Mouse (Mus musculus): ENCODE data around the gene En1. TPM values are rescaled to one million over a fixed set of nuclear protein-coding genes. Genes with fewer than 3 reads are reported as not detected.

En1 gene
- polyA plus RNA-seq, 1 experiment = not detected

- Histone ChIP-seq H3K4me3 (replicated peaks) (no peak overlapping the region), H3K36me3 (replicated peaks; ENCODE audit: low read length) (no peaks in the 10 kb centered on the region), H3K4me1 (peaks cover 10% of the 10 kb centered on the region; the same call in 1 of the 2 replicates), H3K9me3 (0 out of 2 replicates have a peak, but pooled peaks cover 2% of the 10 kb centered on the region), H3K27me3 (replicated peaks) (peaks cover 73% of the 10 kb centered on the region)
- TF ChIP-seq FLI1 (IDR thresholded peaks at IDR 0.05; ENCODE audit: low read length) (no peak), GATA1 (IDR thresholded peaks at IDR 0.05; ENCODE audit: borderline replicate concordance, low read length) (no peak)
These were observed 13.7 kb downstream of the En1 start for GRCm38 (mm10) chr1:120615927-120616326.

- Histone ChIP-seq H3K36me3 (replicated peaks; ENCODE audit: low read length) (no peaks in the 10 kb centered on the region), H3K4me1 (no peaks in the 10 kb centered on the region), H3K9me3 (no peaks in the 10 kb centered on the region), H3K4me3 (replicated peaks) (no peak overlapping the region), H3K27me3 (replicated peaks) (peaks cover 27% of the 10 kb centered on the region)
- no peak for TF ChIP-seq GATA1 (IDR thresholded peaks at IDR 0.05; ENCODE audit: borderline replicate concordance, low read length)
- TF ChIP-seq FLI1 (IDR thresholded peaks at IDR 0.05; ENCODE audit: low read length) = no peak
These were observed 19.2 kb downstream of the En1 start for GRCm38 (mm10) chr1:120621383-120621782.

- Histone ChIP-seq H3K4me3 (replicated peaks) (no peak overlapping the region), H3K9me3 (no peaks in the 10 kb centered on the region), H3K27me3 (replicated peaks) (peaks cover 8% of the 10 kb centered on the region), H3K36me3 (replicated peaks; ENCODE audit: low read length) (no peaks in the 10 kb centered on the region), H3K4me1 (no peaks in the 10 kb centered on the region)
- TF ChIP-seq FLI1 (IDR thresholded peaks at IDR 0.05; ENCODE audit: low read length) (no peak), GATA1 (IDR thresholded peaks at IDR 0.05; ENCODE audit: borderline replicate concordance, low read length) (no peak)
These were observed 24.9 kb downstream of the En1 start for GRCm38 (mm10) chr1:120626930-120627621.

- TF ChIP-seq FLI1 (IDR thresholded peaks at IDR 0.05; ENCODE audit: low read length) = no peak
- no peak for TF ChIP-seq GATA1 (IDR thresholded peaks at IDR 0.05; ENCODE audit: borderline replicate concordance, low read length)
- Histone ChIP-seq H3K4me3 (replicated peaks) (no peak overlapping the region), H3K9me3 (no peaks in the 10 kb centered on the region), H3K27me3 (replicated peaks) (peaks cover 5% of the 10 kb centered on the region), H3K4me1 (no peaks in the 10 kb centered on the region), H3K36me3 (replicated peaks; ENCODE audit: low read length) (no peaks in the 10 kb centered on the region)
These were observed 25.4 kb downstream of the En1 start for GRCm38 (mm10) chr1:120627622-120628001.

- peaks cover 3% of the 10 kb centered on the region for H3K27me3 ChIP-seq (replicated peaks)
- TF ChIP-seq FLI1 (IDR thresholded peaks at IDR 0.05; ENCODE audit: low read length) = no peak
- no peak for TF ChIP-seq GATA1 (IDR thresholded peaks at IDR 0.05; ENCODE audit: borderline replicate concordance, low read length)
- no peaks in the 10 kb centered on the region for H3K36me3 ChIP-seq (replicated peaks; ENCODE audit: low read length)
- H3K4me1 ChIP-seq = no peaks in the 10 kb centered on the region
- H3K9me3 ChIP-seq = no peaks in the 10 kb centered on the region
- H3K4me3 ChIP-seq (replicated peaks) = no peak overlapping the region
These were observed 26.6 kb downstream of the En1 start for GRCm38 (mm10) chr1:120628821-120629220.

- no peak for TF ChIP-seq GATA1 (IDR thresholded peaks at IDR 0.05; ENCODE audit: borderline replicate concordance, low read length)
- TF ChIP-seq FLI1 (IDR thresholded peaks at IDR 0.05; ENCODE audit: low read length) = no peak
- no peaks in the 10 kb centered on the region for H3K27me3 ChIP-seq (replicated peaks)
- no peaks in the 10 kb centered on the region for H3K4me1 ChIP-seq
- H3K4me3 ChIP-seq (replicated peaks) = no peak overlapping the region
- H3K36me3 ChIP-seq (replicated peaks; ENCODE audit: low read length) = no peaks in the 10 kb centered on the region
- no peaks in the 10 kb centered on the region for H3K9me3 ChIP-seq
These were observed 41.2 kb downstream of the En1 start for GRCm38 (mm10) chr1:120643380-120643779.

GRCm38 (mm10) chr1:120643848-120644711, 41.9 kb downstream of the En1 start:
- TF ChIP-seq FLI1 (IDR thresholded peaks at IDR 0.05; ENCODE audit: low read length) (no peak), GATA1 (IDR thresholded peaks at IDR 0.05; ENCODE audit: borderline replicate concordance, low read length) (no peak)
- no peaks in the 10 kb centered on the region for H3K4me1 ChIP-seq
- H3K4me3 ChIP-seq (replicated peaks) = no peak overlapping the region
- no peaks in the 10 kb centered on the region for H3K9me3 ChIP-seq
- H3K27me3 ChIP-seq (replicated peaks) = no peaks in the 10 kb centered on the region
- no peaks in the 10 kb centered on the region for H3K36me3 ChIP-seq (replicated peaks; ENCODE audit: low read length)

- H3K27me3 ChIP-seq (replicated peaks) = no peaks in the 10 kb centered on the region
- TF ChIP-seq FLI1 (IDR thresholded peaks at IDR 0.05; ENCODE audit: low read length) (no peak), GATA1 (IDR thresholded peaks at IDR 0.05; ENCODE audit: borderline replicate concordance, low read length) (no peak)
- H3K36me3 ChIP-seq (replicated peaks; ENCODE audit: low read length) = no peaks in the 10 kb centered on the region
- no peaks in the 10 kb centered on the region for H3K9me3 ChIP-seq
- H3K4me1 ChIP-seq = no peaks in the 10 kb centered on the region
- H3K4me3 ChIP-seq (replicated peaks) = no peak overlapping the region
These were observed 42.5 kb downstream of the En1 start for GRCm38 (mm10) chr1:120644755-120645154.

GRCm38 (mm10) chr1:120650068-120650467, 47.9 kb downstream of the En1 start:
- H3K9me3 ChIP-seq = no peaks in the 10 kb centered on the region
- H3K4me3 ChIP-seq (replicated peaks) = no peak overlapping the region
- H3K27me3 ChIP-seq (replicated peaks) = no peaks in the 10 kb centered on the region
- H3K4me1 ChIP-seq = no peaks in the 10 kb centered on the region
- no peaks in the 10 kb centered on the region for H3K36me3 ChIP-seq (replicated peaks; ENCODE audit: low read length)
- TF ChIP-seq FLI1 (IDR thresholded peaks at IDR 0.05; ENCODE audit: low read length) (no peak), GATA1 (IDR thresholded peaks at IDR 0.05; ENCODE audit: borderline replicate concordance, low read length) (no peak)

- TF ChIP-seq FLI1 (IDR thresholded peaks at IDR 0.05; ENCODE audit: low read length) (no peak), GATA1 (IDR thresholded peaks at IDR 0.05; ENCODE audit: borderline replicate concordance, low read length) (no peak)
These were observed 49.8 kb downstream of the En1 start for GRCm38 (mm10) chr1:120651997-120652396.

More at GRCm38 (mm10) chr1:120651997-120652396, 49.8 kb downstream of the En1 start:
- Histone ChIP-seq H3K4me3 (replicated peaks) (no peak overlapping the region), H3K27me3 (replicated peaks) (no peaks in the 10 kb centered on the region), H3K9me3 (no peaks in the 10 kb centered on the region), H3K4me1 (no peaks in the 10 kb centered on the region), H3K36me3 (replicated peaks; ENCODE audit: low read length) (no peaks in the 10 kb centered on the region)

Measured in megakaryocyte, embryonic 14.5 days (primary cell).